Mouse (Mus musculus): ENCODE results near the gene Treh.

Treh gene

DNA sequence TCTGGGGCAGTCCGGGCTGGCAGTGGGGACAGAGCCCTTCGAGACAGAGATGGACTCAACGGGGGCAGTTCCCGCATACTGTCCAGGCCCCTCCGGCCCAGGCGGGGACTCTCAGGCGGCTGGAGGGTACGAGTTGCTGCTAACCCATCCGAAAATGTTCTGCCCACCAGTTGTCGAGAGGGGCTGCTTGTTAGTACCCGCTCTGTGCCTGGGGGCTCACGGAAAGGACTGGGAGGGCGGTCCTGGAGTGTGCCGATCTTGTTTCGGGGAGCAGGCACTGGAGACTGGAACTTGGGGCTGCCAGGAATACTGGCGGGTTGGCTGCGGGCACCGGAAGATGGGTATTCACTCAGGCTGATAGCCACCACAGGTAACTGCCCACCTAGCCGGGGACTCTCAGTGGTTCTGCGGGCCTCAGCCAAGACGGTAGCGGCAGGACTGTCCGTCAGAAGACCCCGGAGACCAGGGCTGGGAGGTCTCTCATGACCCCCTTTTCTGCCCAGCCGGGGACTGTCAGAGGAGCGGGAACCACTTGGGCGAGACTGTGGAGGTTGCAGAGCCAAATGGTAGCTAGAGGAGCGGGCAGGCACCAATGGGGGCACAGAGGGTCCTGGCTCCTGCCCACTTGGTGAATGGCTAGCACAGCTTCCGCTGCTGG lies 42.8 kb downstream of the Treh start:
- 94% methylated on average over 29 of the region's 29 CpGs for WGBS

DNA sequence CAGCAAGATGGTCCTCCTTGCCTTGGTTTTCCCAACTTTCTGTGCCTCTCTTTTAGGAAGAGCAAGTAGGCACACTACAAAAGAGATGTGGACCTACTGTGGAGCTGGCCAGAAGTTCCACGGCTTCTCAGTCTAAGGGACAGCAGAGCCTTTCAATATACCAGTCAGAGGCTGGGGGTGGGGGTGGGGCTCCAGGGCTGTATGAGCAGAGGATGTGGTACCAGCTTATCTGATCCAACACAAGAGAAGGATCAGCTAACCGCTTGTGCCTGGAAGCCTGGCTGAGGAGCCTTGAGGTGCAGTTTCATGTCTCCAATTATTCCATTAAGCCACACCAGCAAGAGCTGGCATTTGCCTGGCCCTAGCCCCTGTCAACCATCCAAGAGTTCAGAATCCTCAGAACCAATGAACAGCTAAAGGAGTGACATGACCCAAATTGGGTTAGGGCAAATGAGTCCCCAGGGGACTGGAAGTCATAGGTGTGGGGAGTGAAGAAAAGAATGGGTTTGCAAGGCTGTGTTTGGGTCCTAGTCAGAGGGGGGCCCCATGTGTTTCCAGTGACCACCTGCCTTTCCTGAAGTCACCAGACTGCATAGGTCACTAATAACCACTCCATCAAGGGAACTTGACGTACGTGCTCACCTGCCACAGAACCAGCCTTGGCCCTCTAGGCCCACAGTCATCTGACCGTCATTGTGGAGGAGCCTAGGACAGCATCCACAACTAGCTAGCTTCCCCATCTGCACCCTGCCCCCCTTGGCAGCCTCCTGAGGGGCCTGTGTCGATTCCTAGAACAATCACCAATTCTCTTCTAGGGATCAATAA lies 44.2 kb downstream of the Treh start:
- 73% methylated on average over 6 of the region's 6 CpGs for WGBS

DNA sequence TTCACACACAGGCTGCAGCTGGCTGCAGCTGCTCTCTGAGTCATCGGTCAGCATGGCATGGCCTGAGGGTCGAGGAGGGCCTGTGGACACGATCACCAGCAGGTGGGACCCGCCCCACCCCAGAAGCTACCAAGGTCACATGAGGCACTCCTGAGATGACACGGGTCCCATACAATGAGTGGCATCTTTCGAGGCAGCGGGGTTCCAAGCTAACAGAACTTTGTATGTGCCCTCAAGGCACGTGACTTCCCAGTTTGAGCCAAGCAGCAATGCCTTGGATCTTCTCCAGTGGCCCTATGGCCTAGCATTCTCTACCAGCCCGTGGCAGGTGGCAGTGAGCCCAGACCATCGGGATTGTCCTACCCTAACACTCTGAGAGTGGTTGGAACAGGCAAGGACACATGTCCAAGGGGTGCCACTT lies 44.8 kb downstream of the Treh start:
- 68% methylated on average over 10 of the region's 10 CpGs for whole genome bisulfite sequencing

DNA sequence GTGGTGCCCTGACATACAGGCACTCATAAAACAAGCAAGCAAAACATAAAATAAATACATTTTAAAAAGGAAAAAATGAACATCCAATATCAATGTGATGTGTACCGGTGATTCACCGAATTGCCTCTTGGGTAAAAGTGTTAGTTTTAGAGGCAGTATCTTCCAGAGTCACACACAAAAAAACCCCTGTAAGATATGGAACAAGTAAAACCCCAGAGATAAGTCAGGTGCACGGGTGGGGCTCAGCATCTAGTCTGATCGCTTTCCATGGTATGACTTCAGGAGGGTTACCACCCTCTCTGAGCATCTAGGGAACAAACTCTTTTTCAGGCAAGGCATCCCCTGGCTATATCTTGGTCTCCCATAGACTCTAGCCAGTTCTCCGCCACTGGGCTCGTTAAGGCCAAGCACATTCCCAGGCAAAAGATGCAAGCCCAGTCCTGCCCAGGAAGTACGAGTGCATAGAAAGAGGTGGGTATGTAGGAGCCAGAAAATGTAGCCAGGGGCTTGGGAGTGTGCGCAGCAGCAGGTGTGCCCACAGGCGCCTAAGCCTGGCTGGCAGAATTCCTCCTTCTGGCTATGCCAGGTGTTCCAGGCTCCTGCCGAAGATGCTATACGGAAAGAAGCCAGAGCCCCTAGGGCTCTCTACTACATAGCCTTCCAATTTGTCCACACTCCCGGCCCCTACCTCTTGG lies 46.1 kb downstream of the Treh start:
- WGBS = 61% methylated on average over 12 of the region's 12 CpGs

- 42% methylated on average over 8 of the region's 8 CpGs for WGBS
Observed at GRCm38 (mm10) chr9:44719632-44720357, 46.8 kb downstream of the Treh start.

- WGBS = 14% methylated on average over 9 of the region's 9 CpGs
Observed at GRCm38 (mm10) chr9:44720358-44721153, 47.5 kb downstream of the Treh start.

- 7% methylated on average over 38 of the region's 40 CpGs for WGBS
Observed at GRCm38 (mm10) chr9:44721154-44721876, 48.3 kb downstream of the Treh start.

DNA sequence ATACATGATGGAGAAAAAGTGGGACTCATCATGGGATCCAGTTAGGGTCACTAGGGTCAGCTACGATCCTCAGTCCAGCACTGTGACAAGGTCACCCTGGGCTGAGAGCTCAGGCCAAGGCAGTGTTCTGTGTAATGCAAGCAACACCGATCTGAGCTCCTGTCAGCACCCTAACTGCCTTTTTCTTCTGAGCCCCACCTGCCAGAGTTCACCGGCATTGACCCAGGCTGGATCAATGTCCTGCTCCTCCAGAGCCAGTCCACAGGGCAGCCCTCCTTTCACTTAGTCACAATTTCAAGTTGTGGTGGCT lies 48.8 kb downstream of the Treh start:
- 80% methylated on average over 3 of the region's 3 CpGs for WGBS

GRCm38 (mm10) chr9:44722575-44722974 lies 49.5 kb downstream of the Treh start:
- 62% methylated on average over 7 of the region's 7 CpGs for WGBS

DNA sequence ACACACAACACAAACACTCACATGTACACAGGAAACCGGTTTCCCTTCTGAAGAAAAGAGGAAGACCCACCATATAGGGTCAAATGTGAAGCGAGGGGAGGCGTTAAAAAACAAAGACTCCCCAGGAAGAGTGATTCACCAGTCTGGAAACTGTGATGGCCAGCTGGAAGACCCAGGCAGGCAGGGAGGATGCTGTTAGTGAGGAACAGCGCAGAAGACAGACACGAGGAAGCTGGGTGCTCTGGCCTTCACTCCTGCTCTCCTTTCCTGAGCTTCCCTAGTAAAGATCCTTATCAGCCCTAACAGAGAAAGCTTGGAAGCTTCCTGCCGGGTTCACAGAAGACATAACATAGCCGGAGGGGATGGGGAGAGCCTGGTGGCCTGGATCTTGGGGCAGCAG lies 50.0 kb downstream of the Treh start:
- 43% methylated on average over 7 of the region's 7 CpGs for WGBS

DNA sequence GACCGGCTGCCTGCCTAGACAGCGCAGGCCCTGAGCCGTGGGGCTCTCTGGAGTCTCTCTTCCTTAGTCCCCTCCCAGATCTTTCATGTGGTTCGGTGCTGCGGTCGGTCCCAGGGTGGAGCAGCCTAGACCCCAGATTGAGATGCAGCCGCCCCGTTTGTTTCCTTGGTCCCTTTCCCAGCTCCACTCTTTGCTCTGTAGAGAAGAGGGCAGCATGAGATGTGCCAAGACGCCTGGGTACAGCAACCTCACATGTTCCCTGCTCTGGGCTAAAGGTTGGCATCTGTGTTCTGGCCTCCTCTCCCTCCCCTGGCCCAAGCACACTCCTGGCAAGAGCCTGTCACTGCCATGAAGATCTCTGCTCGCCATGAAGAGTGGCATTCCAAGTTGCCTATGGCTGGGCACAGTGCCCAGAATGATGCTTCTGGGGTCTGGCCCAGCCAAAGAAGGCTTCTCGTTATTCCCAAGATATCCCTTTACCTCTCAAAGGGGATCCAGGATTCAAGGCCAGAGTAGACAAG lies 50.5 kb downstream of the Treh start:
- WGBS = 59% methylated on average over 11 of the region's 11 CpGs

DNA sequence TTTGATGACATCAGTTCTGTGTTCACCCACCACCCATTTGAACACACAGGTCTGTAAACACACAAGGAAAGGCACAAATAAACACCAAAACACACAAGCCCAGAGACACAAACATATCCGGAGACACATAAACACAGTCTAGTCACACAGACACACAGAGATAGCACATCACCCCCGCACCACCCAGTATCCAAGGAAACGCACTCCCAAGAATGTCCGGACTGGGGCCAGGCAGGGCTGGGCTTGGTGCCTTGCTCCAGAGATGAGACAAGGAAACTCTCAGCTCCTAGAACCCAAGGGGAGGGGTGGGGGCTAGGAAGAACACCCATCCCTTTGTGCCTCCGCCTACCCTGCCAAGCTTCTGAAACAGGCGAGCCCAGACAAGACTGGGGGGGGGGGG lies 51.2 kb downstream of the Treh start:
- 36% methylated on average over 6 of the region's 6 CpGs for WGBS

DNA sequence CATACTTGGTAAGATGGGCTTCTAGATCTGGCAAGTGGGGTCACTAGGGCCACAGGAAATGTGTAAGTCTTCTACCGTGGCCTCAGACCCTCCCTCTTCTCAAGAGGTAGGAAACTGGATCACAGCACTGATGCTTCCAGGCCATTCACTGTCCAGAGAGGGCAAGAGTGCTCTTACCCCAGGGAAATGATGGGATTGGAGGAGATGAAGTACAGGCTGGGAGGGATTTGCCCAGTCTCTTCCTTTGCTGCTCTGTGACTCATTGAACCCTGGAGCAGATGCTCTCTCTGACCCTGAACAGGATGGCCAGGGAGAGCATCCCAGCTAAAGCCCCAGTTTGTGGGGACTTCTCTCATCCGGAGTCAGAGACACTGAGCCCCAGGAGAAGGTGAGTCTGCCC lies 51.6 kb downstream of the Treh start:
- WGBS = 53% methylated on average over 2 of the region's 2 CpGs

GRCm38 (mm10) chr9:44726431-44727146 lies 53.6 kb downstream of the Treh start:
- WGBS = 70% methylated on average over 10 of the region's 10 CpGs

- 74% methylated on average over 5 of the region's 5 CpGs for WGBS
Observed at GRCm38 (mm10) chr9:44727441-44727840, 54.4 kb downstream of the Treh start.

GRCm38 (mm10) chr9:44732130-44732549 lies 59.1 kb downstream of the Treh start:
- 82% methylated on average over 5 of the region's 5 CpGs for WGBS

DNA sequence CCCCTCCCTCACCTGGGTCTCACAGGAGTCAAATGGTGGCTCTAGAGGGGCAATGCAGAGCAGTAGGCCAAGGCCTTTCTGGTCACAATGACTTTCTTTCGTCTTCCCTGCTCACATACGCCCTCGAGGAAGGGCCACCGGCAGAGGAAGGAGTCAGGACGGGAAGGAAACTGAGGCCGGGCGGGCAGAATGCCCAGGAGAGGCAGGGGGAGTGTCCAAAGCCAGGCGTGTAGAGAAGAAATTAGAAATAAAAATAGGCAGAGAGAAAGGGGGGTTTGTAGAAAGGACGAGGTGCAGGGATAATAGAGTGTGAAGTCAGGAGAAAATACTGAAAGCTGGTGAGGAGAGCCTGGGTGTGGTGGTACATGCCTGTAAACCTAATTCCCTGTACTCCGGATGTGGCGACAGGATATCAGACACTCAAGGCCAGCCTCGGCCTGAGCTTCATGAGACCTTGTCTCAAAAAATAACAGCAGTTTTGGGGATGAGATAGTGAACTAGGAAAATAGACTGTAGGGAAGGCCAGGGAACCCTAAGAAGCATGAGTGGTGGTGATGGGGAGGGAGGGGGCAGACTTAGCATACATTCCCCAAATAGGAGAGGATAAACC lies 60.0 kb downstream of the Treh start:
- WGBS = 68% methylated on average over 12 of the region's 12 CpGs

GRCm38 (mm10) chr9:44733671-44734523 lies 60.9 kb downstream of the Treh start:
- WGBS = 1% methylated on average over 79 of the region's 79 CpGs
